Mouse (Mus musculus) B cell, adult 2 months (primary cell): Measurements from ENCODE around the gene Gm3383.
A peak's percentile ranks its signal among the peaks of the same experiment; 100 is the strongest.
"Not testable (repeated sequence)": the region's sequence is repeated elsewhere in the genome, so short reads cannot be mapped to it uniquely, and the experiment has no call there.

Source experiments
- DNase-seq, 2 experiments: peaks; one replicate each; pipeline ENCODE4 v3.0.0; 2022

Gene Gm3383

DNA sequence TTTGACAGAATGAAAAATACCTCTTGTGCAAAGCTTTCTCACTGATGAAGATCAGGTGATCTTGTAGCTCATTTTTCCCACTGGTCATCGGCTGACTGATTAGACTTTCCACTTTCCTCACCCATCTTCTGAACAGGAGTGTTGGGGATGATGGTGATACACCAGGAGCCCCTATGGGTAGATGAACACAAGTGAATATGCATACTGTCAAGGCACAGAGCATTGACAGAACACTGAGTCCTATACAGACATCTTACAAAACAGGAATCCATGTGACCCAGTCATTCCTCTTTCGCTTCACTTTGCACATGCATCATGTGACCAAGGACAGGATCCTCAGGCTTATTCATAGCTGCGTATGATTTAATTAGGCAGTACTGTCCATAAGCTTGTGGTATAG, at the start of gene Gm3383:
Gene Gm3383 (minus strand): TSS at position 101 of the 400 bp plus-strand sequence.
- not testable (repeated sequence) for DNase-seq

DNA sequence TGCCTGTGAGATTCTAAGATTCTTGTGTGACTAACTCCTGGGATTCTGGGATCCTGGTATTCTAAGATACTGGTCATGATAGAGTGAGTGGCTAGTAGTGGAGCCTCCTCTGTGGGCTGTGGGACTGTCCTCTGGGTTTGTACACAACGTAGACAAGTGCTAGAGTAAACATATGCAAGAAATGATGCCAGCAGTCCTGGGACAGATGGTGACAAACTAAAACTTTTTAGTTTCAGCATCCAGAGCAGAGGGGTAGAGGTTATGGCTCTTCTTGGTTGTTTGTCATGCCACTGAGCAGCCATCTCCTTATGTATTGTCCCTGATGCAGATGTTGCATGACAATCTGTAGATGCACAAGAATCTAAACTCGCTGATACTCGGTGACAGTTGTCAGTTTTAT, 48.1 kb upstream of the Gm3383 start:
- peak in 1 of 2 experiments; percentile 1 for DNase-seq

DNA sequence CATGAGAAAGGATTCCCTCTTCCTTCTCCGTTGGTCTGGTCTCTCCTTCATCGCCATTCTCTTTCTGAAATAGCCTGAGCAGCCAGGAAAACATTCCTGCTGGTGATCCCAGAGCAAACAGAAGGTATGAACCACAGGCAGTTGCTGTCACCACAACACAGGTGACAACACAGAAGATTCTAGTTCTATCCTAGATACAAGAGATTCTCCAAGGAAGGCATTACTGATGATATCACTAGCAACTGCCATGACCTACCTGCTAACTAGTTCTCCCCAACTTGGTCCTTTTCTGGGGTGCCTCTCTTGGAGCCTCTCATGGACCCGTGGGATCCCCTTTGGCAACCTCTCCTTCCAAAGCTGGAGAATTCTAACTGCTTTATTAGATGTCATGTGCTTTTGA, 22.4 kb upstream of the Gm3383 start, which contains the start of gene Gm3424:
Gene Gm3424 (minus strand): TSS at position 101 of the 400 bp plus-strand sequence.
- DNase-seq: not testable (repeated sequence)

DNA sequence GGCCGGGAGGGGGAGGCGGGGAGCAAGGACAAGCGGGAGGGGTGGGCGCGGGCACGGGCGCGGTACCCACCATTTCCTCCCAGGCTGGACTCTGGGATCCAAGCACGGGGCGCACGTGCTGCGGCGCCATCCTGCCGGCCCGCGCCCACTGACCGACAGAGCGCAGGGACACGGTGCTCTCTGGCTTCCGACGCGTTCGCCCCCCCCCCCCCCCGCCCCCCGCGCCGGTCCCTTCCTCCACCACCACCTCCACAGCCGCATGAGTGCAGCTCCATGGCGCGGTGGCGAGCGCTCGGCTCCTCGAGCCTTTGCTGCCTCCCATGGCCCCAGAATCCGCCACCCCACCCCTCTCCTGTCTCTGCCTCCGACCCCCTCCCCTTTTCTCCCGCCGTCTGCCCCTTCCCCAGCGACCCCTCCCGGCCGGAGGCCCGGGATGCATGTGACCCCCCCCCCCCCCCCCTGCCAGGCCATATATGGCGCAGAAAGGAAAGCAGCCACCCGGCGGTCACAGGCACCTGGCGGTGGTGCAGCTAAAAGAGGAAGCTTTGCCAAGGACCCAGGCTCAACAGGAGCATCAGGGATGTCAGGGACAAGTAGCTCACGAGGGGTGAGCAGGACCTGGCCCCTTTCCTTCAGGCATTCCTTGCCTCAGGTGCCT, 5.0 kb upstream of the Gm3383 start:
- not testable (repeated sequence) for DNase-seq

DNA sequence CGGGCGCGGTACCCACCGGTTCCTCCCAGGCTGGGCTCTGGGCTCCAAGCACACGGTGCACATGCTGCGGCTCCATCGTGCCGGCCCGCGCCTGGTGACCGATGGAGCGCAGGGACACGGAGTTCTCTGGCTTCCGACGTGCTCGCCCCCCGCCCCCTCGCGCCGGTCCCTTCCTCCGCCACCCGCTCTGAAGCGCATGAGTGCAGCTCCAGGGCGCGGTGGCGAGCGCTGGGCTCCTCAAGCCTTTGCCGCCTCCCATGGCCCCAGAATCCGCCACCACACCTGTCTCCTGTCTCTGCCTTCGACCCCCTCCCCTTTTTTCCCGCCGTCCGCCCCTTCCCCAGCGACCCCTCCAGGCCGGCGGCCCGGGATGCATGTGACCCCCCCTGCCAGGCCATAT, 66.3 kb downstream of the Gm3383 start, which contains the start of gene Gm3373:
Gene Gm3373 (minus strand): TSS at position 101 of the 400 bp plus-strand sequence.
- not testable (repeated sequence) for DNase-seq

DNA sequence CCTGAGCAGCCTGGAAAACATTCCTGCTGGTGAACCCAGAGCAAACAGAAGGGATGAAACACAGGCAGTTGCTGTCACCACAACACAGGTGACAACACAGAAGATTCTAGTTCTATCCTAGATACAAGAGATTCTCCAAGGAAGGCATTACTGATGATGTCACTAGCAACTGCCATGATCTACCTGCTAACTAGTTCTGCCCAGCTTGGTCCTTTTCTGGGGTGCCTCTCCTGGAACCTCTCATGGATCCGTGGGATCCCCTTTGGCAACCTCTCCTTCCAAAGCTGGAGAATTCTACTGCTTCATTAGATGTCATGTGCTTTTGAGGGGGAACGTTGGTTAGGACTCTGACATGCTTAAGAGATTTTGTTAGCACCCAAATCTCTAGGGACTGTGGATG, 120.4 kb downstream of the Gm3383 start, which contains the start of gene Gm9603:
Gene Gm9603 (minus strand): TSS at position 101 of the 400 bp plus-strand sequence.
- not testable (repeated sequence) for DNase-seq

DNA sequence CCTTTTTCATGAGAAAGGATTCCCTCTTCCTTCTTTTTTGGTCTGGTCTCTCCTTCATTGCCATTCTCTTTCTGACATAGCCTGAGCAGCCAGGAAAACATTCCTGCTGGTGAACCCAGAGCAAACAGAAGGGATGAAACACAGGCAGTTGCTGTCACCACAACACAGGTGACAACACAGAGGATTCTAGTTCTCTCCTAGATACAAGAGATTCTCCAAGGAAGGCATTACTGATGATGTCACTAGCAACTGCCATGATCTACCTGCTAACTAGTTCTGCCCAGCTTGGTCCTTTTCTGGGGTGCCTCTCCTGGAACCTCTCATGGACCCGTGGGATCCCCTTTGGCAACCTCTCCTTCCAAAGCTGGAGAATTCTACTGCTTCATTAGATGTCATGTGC, 174.9 kb downstream of the Gm3383 start, which contains the start of gene Gm8265:
Gene Gm8265 (minus strand): TSS at position 101 of the 400 bp plus-strand sequence.
- DNase-seq: not testable (repeated sequence)
